Comparison of ENCODE assay signal across 11 mouse cellular contexts in the genomic region with DNA sequence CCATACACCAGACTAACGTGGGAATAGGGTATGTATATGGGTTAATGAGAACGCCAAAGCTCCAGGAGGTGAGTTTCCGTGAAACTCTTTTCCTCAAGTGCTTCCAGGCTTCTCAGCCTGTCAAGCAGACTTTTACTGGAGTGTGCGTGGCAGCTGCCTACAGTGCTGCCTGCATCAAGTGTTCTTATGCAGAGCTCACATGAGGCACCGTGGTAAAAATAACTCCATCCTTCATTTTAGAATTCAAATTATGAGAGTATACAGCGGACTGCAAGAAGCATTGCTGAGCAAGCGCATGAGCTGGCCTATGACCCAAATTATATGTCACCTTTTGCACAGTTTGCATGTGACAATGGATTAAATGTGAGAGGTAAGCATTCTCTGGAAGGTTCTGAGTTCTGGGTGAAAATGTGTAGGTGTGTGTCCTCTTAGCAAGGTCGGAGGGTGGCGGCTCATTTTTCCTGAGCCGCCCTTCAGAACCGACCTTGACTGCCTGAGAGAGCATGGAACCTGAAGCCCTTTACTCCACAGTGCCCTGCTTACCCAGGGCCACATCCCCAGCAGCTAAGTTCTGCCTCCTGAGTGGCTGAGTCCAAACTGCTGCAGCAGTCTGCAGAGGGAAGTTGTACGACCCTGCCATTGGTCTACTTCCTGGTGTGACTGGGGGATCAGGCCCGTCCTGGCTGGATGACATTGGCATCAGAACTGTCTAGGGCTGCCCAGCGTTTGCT. TPM values are rescaled to one million over a fixed set of nuclear protein-coding genes. Genes with fewer than 3 reads are reported as not detected.
DNase-seq lines count a peak whose midpoint lies in the region; ATAC-seq and TF ChIP-seq lines count a peak whose summit lies in the region.
"Had no signal": no experiment of that assay in that cellular context is flagged by ENCODE, and none has a peak within 500 bp of the region (broad histone marks: within the 10 kb centered on the region; RNA-seq: fewer than 3 reads in every experiment).

No protein-coding gene starts in this region.

- H3K9ac ChIP-seq in liver, adult 2 months (ENCODE audit: low read depth, low read length): no peak overlapping the region
- H3K9ac ChIP-seq in hindbrain, embryonic 12.5 days: no peak overlapping the region
- H3K9ac ChIP-seq: embryonic facial prominence, embryonic 12.5 days had no signal

- 59% methylated on average over 14 of the region's 14 CpGs for WGBS in liver, adult 2 months
- 68% methylated on average over 14 of the region's 14 CpGs for WGBS in heart, embryonic 10.5 days
- WGBS in hindbrain, embryonic 12.5 days: 79% methylated on average over 14 of the region's 14 CpGs

- H3K4me1 ChIP-seq in liver, adult 2 months (ENCODE audit: control insufficient read depth, insufficient read depth, low read length): peaks cover 8% of the 10 kb centered on the region
- peaks cover 32% of the 10 kb centered on the region for H3K4me1 ChIP-seq in heart, embryonic 10.5 days
- H3K4me1 ChIP-seq in hindbrain, embryonic 12.5 days: peaks cover 3% of the 10 kb centered on the region; the same call in 1 of the 2 replicates

- no peak for DNase-seq in frontal cortex, postnatal 14 days (ENCODE audit: low spot score in 2 of 2)
- DNase-seq in liver, adult 2 months (ENCODE audit: extremely low read depth, low read depth, low spot score): peak; percentile 54
- no peak for DNase-seq in liver
- no peak for DNase-seq in heart, embryonic 10.5 days (ENCODE audit: low spot score)
- DNase-seq in lung, postnatal 36 days: peak; percentile 48
- DNase-seq in thymus, postnatal 25 days: no peak

- H3K4me2 ChIP-seq in hindbrain, embryonic 12.5 days (replicated peaks): no peak overlapping the region
- H3K4me2 ChIP-seq: embryonic facial prominence, embryonic 12.5 days; midbrain, embryonic 11.5 days had no signal

- H3K36me3 ChIP-seq in liver, adult 2 months (ENCODE audit: control insufficient read depth, insufficient read depth, low read length): peaks cover 13% of the 10 kb centered on the region
- H3K36me3 ChIP-seq in heart, embryonic 10.5 days: peaks cover 62% of the 10 kb centered on the region
- peaks cover 29% of the 10 kb centered on the region for H3K36me3 ChIP-seq in hindbrain, embryonic 12.5 days

- H3K79me2 ChIP-seq in liver, adult 2 months (ENCODE audit: control insufficient read depth, insufficient read depth, low read length): 0 out of 2 replicates have a peak, but pooled peaks cover 3% of the 10 kb centered on the region

- H3K4me3 ChIP-seq in liver, adult 2 months (ENCODE audit: insufficient read depth, low read depth, low read length): no peak overlapping the region
- H3K4me3 ChIP-seq in heart, embryonic 10.5 days: no peak overlapping the region
- H3K4me3 ChIP-seq in hindbrain, embryonic 12.5 days: no peak overlapping the region
- H3K4me3 ChIP-seq: embryonic facial prominence, embryonic 12.5 days had no signal

- TF ChIP-seq CTCF in liver, adult 2 months (IDR thresholded peaks at IDR 0.05; ENCODE audit: low read depth, low read length): no peak

- no peaks in the 10 kb centered on the region for H3K27me3 ChIP-seq in liver, adult 2 months (ENCODE audit: control insufficient read depth, insufficient read depth, low read length)
- H3K27me3 ChIP-seq in heart, embryonic 10.5 days (ENCODE audit: insufficient read depth, poor library complexity, severe bottlenecking): no peaks in the 10 kb centered on the region
- no peaks in the 10 kb centered on the region for H3K27me3 ChIP-seq in hindbrain, embryonic 12.5 days
- H3K27me3 ChIP-seq: embryonic facial prominence, embryonic 12.5 days had no signal

- no peak overlapping the region; the same call in 1 of the 2 replicates for H3K27ac ChIP-seq in liver, adult 2 months (replicated peaks; ENCODE audit: insufficient read depth, low read depth, low read length)
- peak overlapping the region; percentile 79 for H3K27ac ChIP-seq in heart, embryonic 10.5 days
- no peak overlapping the region for H3K27ac ChIP-seq in hindbrain, embryonic 12.5 days
- H3K27ac ChIP-seq: embryonic facial prominence, embryonic 12.5 days had no signal

- no peak for TF ChIP-seq POLR2A in liver, adult 2 months (IDR thresholded peaks at IDR 0.05; ENCODE audit: extremely low read depth, insufficient read depth, low read length)

- no peaks in the 10 kb centered on the region for H3K9me3 ChIP-seq in heart, embryonic 10.5 days
- no peaks in the 10 kb centered on the region for H3K9me3 ChIP-seq in hindbrain, embryonic 12.5 days (replicated peaks)
- H3K9me3 ChIP-seq: embryonic facial prominence, embryonic 12.5 days had no signal

- peak; percentile 44; the same call in 1 of the 2 replicates for ATAC-seq in frontal cortex, adult (ENCODE audit: low TSS enrichment)
- no peak for ATAC-seq in hindbrain, embryonic 12.5 days (ENCODE audit: low FRiP score)
- ATAC-seq: CD4-positive, CD25-positive, alpha-beta regulatory T cell, adult 4 months had no signal

RNA-seq across cellular contexts. Expression of a gene that starts 34.4 kb away (rescaled TPM):
- total RNA-seq in liver, adult 2 months (2014; rRNA removed): 3.8 and 4.5 TPM in 2 replicates
- polyA plus RNA-seq in liver, adult 2 months (2012; rRNA removed): 1.00 and 1.5 TPM in 2 replicates
- 7.0 and 8.8 TPM in 2 replicates for polyA plus RNA-seq in heart, embryonic 10.5 days (2016; fragmentation: Nextera tagmentation; extraction: Ambion mirVana)
- 13.3 and 15.6 TPM in 2 replicates for polyA plus RNA-seq in hindbrain, embryonic 12.5 days (2016; fragmentation: Nextera tagmentation; extraction: Ambion mirVana)

RNA-seq across cellular contexts. Expression of a gene that starts 34.5 kb away (rescaled TPM):
- total RNA-seq in liver, adult 2 months (2014; rRNA removed): 52.8 and 58.8 TPM in 2 replicates
- 24.9 and 27.9 TPM in 2 replicates for polyA plus RNA-seq in liver, adult 2 months (2012; rRNA removed)
- 245 and 246 TPM in 2 replicates for polyA plus RNA-seq in heart, embryonic 10.5 days (2016; fragmentation: Nextera tagmentation; extraction: Ambion mirVana)
- 207 and 212 TPM in 2 replicates for polyA plus RNA-seq in hindbrain, embryonic 12.5 days (2016; fragmentation: Nextera tagmentation; extraction: Ambion mirVana)

RNA-seq across cellular contexts. Expression of a gene that starts 35.5 kb away (rescaled TPM):
- total RNA-seq in liver, adult 2 months (2014; rRNA removed): 16.3 and 17.6 TPM in 2 replicates
- polyA plus RNA-seq in liver, adult 2 months (2012; rRNA removed): 8.7 and 9.5 TPM in 2 replicates
- polyA plus RNA-seq in heart, embryonic 10.5 days (2016; fragmentation: Nextera tagmentation; extraction: Ambion mirVana): 9.1 and 9.9 TPM in 2 replicates
- 10.8 and 11.1 TPM in 2 replicates for polyA plus RNA-seq in hindbrain, embryonic 12.5 days (2016; fragmentation: Nextera tagmentation; extraction: Ambion mirVana)

RNA-seq across cellular contexts. Expression of a gene that starts 52.0 kb away (rescaled TPM):
- total RNA-seq in liver, adult 2 months (2014; rRNA removed): 14.1 and 18.4 TPM in 2 replicates
- 23.5 and 24.6 TPM in 2 replicates for polyA plus RNA-seq in liver, adult 2 months (2012; rRNA removed)
- polyA plus RNA-seq in heart, embryonic 10.5 days (2016; fragmentation: Nextera tagmentation; extraction: Ambion mirVana): 70.5 and 83.4 TPM in 2 replicates
- 52.0 and 52.2 TPM in 2 replicates for polyA plus RNA-seq in hindbrain, embryonic 12.5 days (2016; fragmentation: Nextera tagmentation; extraction: Ambion mirVana)

RNA-seq across cellular contexts. Expression of a gene that starts 52.5 kb away (rescaled TPM):
- 3.4 and 4.2 TPM in 2 replicates for total RNA-seq in liver, adult 2 months (2014; rRNA removed)
- polyA plus RNA-seq in liver, adult 2 months (2012; rRNA removed): 2.8 and 3.4 TPM in 2 replicates
- 69.5 and 80.8 TPM in 2 replicates for polyA plus RNA-seq in heart, embryonic 10.5 days (2016; fragmentation: Nextera tagmentation; extraction: Ambion mirVana)
- polyA plus RNA-seq in hindbrain, embryonic 12.5 days (2016; fragmentation: Nextera tagmentation; extraction: Ambion mirVana): 107 and 114 TPM in 2 replicates

Comparison
In these comparisons a context has a peak if more than half of its experiments do, and no peak if none do; other contexts are left out.
1. DNase-seq: peak in liver, adult 2 months (single experiment) and lung, postnatal 36 days (single experiment); none in frontal cortex, postnatal 14 days (0 of 2), liver (single experiment), heart, embryonic 10.5 days (single experiment) and thymus, postnatal 25 days (single experiment).